Mouse (Mus musculus): ENCODE results near the gene D10Wsu102e.

DNA sequence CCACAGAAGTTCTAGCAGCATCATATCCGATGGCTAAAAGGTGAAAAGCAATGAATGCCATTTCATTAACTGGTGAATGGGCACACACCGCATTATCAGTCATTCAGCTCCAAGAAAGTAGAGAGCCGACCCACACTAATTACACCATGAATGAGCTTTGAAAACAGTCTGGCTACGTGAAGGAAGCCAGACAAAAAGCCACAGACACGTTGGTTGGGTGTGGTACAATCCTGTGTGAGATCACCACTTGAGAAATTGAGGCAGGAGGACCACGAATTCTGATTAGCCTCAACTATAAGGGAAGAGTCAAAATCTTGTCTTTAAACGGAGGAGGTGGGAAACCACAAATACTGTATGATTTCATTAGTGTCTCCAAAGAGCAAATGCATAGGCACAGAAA, 23.7 kb upstream of the D10Wsu102e start:
- TF ChIP-seq CTCF (IDR thresholded peaks at IDR 0.05; ENCODE audit: borderline replicate concordance, insufficient read depth, low read depth, low read length) = no peak
- no peak for TF ChIP-seq POLR2A (IDR thresholded peaks at IDR 0.05; ENCODE audit: borderline replicate concordance, insufficient read depth, low read length)
